Mouse (Mus musculus) cortical plate, adult 2 months (tissue): ENCODE measurements at regions not wholly inside any gene's neighbourhood (a gene's known extent, or its start where the extent isn't known, plus 50 kb on each side); places are given as distances from the start of the nearest gene placed in this dataset.

ENCODE experiments used
- H3K27ac ChIP-seq: fragments of 200-500 bp; 2 replicates; pipeline ENCODE4 v1.5.1; 2012; ENCODE audit warnings: low read length, control low read depth, inconsistent platforms; ENCODE audit not compliant: insufficient read depth
- H3K4me1 ChIP-seq: fragments of 200-500 bp; 2 replicates; pipeline ENCODE4 v1.6.1; 2011; ENCODE audit warnings: low read length; ENCODE audit not compliant: control insufficient read depth, insufficient read depth
- H3K4me3 ChIP-seq: fragments of 200-500 bp; 2 replicates; pipeline ENCODE4 v1.5.1; 2011; ENCODE audit warnings: mild to moderate bottlenecking, low read length, control low read depth; ENCODE audit not compliant: insufficient read depth
- CTCF ChIP-seq: fragments of 200-500 bp; IDR thresholded peaks from 2 replicates; pipeline ENCODE4 v1.5.1; 2011; ENCODE audit warnings: mild to moderate bottlenecking, control low read depth, low read length; ENCODE audit not compliant: insufficient read depth; ENCODE audit errors: extremely low read depth
- POLR2A ChIP-seq: fragments of 200-500 bp; IDR thresholded peaks from 2 replicates; pipeline ENCODE4 v1.6.1; 2011; ENCODE audit warnings: mild to moderate bottlenecking, low read length, control low read depth; ENCODE audit not compliant: insufficient read depth; ENCODE audit errors: extremely low read depth

DNA sequence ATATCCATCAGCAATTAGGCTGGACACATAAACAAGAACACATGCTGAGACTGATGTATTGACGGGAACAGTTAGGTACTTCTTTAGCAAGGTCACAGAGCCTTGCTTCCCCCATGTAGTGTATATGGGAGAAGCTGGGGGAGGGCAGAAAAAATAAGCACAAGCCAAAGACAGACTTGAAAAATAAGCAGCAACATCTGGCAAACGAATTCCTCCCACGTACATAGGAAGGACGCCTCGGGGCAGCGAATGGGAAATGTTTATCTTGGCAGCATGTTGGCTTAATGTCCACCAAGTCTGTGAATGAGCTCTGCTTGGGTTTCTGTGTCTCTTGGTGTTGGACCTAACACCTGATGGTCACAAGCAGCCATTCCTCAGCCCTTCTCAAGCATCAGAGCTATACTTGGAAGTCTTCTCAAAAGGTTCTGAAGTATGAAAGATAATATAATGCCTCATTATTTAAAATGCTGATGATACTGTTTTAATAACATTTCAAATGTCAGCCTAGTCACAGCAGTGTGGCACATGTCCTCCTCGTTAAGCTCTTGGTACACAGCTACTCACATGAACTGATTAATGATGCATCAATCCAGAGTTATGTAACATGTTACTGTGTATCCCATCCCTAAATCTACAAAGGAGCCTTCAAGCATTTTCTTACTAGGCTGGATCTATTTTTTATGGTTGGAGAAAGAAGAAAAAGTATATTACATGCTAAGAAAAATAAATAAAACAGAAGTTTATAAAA lies 118.3 kb upstream of the Ednra start:
- H3K4me3 ChIP-seq = no peak overlapping the region
- H3K4me1 ChIP-seq = no peaks in the 10 kb centered on the region

DNA sequence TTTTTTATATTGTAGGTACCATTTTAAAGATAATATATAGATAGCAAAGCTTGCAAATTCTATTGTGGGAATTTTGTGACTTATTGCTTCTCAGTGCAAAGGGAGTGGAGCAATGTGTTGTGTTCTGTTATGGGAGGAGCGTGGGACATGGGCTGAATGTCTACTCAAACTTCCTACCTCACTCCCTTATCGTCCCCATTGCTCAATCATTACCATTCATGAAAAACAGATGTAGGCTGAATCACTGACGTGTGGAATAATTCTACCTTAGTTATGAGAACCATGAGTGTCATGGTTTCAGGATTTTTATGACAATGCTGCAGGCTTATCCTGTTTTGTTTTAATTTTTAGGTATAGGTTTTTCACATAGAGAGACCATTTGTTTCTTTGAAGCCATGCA lies 119.0 kb upstream of the Ednra start:
- Histone ChIP-seq H3K4me3 (no peak overlapping the region), H3K27ac (no peak overlapping the region), H3K4me1 (no peaks in the 10 kb centered on the region)
- TF ChIP-seq CTCF (no peak), POLR2A (no peak)

More for the DNA sequence above, 118.3 kb upstream of the Ednra start:
- H3K27ac ChIP-seq = no peak overlapping the region
- no peak for TF ChIP-seq CTCF
- TF ChIP-seq POLR2A = no peak

- H3K4me3 ChIP-seq = no peak overlapping the region
- no peak overlapping the region for H3K27ac ChIP-seq
- no peaks in the 10 kb centered on the region for H3K4me1 ChIP-seq
- TF ChIP-seq POLR2A (no peak), CTCF (no peak)
Measured at GRCm38 (mm10) chr8:77850523-77850922, 126.3 kb upstream of the Ednra start.

DNA sequence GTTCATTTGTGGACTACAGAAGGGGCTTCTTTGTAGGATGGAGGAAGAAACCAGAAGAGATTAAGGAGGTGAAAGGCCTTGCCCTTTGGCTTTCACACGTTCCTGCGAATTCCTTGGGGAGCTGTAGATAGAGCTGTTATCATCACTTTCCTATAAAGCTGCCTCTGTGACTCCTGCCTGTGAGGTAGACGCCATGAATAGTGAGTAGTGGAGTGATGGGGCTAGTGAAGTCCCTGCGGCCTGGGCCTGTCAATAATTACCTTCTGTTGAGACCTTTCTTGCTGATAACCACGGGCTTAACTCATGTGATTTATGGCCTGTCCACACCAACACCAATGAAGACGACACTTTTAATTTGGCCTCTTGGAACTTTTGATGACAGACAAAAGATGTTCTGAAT lies 146.0 kb upstream of the Ednra start:
- H3K4me3 ChIP-seq = no peak overlapping the region
- H3K27ac ChIP-seq = no peak overlapping the region
- no peaks in the 10 kb centered on the region for H3K4me1 ChIP-seq
- TF ChIP-seq CTCF = no peak
- no peak for TF ChIP-seq POLR2A

DNA sequence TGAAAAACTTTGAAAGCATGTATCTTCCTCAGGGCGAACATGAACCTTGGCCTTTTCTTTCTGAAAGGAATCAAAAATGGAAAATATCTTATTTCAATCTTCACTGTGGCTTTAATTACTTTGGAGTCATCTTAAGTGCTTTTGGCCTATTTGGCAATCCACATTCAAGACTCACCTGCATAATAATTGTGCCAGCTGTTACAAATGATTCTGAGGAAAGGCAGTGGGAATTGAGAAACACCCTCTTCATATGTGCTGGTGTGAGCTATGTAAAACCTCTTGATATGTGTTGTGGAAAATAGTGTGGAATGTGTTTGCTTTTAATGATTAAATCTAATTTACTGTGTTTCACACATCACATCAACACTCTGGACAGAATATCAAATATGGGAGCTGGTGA lies 148.5 kb upstream of the Ednra start:
- H3K4me1 ChIP-seq = no peaks in the 10 kb centered on the region
- H3K4me3 ChIP-seq = no peak overlapping the region
- no peak overlapping the region for H3K27ac ChIP-seq
- no peak for TF ChIP-seq POLR2A
- no peak for TF ChIP-seq CTCF

DNA sequence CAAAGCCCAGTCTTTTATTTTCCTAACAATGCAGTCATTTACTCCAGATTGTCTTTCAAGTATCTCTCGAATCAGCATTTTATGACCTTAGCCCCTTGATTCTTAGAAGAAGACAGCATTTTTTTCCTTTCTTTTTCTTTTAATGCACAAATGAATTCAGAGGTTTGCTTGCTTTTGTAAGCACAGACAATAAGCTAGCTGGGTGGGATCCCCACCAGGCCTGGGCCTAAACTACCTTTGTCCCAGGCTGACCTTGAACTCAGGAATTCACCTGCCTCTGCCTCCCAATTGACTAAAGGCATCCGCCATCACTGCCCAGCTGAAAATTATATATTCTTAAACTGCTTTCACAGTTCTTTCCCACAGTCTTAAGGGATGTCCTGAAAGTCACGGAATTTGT lies 195.5 kb upstream of the Ednra start:
- H3K27ac ChIP-seq = no peak overlapping the region
- TF ChIP-seq POLR2A (no peak), CTCF (no peak)

DNA sequence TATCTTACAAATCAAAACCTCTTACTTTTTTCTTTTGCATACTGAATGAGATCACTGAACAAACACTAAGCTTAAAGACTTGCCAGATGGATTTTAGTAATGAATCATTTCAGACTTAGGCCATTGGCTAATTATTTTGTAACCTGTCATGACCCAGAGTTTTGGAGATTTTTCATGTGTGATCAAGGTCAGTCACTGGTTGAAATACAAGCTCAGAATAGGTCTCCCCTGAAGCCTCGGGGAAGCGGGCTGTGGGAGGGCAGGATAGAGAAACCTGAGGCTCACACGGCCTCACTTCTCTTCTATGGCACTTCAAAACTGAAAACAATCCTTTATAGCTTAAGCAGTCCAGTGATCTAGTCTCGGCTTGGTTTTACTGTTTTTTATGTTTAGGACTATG lies 197.6 kb upstream of the Ednra start:
- no peak overlapping the region for H3K4me3 ChIP-seq
- no peaks in the 10 kb centered on the region for H3K4me1 ChIP-seq
- H3K27ac ChIP-seq = no peak overlapping the region
- TF ChIP-seq POLR2A = no peak
- TF ChIP-seq CTCF = no peak

More for the DNA sequence above, 195.5 kb upstream of the Ednra start:
- H3K4me3 ChIP-seq = no peak overlapping the region
- no peaks in the 10 kb centered on the region for H3K4me1 ChIP-seq

GRCm38 (mm10) chr8:77947702-77948101 lies 223.4 kb upstream of the Ednra start:
- H3K4me1 ChIP-seq = no peaks in the 10 kb centered on the region
- no peak for TF ChIP-seq CTCF
- no peak for TF ChIP-seq POLR2A

DNA sequence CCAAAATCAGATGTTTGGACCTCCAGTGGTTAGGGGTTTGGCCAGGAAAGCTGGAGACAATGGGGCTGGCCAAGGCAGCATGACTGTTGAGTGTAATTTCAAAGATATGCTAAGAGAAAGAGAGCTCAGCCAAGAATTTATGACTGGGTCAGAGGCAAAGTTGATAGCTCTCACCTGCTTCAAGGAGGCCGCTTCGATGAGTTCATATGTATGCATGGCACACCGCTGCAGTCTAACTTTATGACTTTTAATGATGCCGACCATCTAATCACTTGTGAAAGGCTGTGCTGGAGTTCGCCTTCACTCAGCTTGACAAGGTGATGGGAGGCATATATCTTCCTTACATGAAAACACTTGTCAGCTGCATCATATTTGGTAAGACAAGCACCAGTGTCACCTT lies 225.4 kb upstream of the Ednra start:
- Histone ChIP-seq H3K4me1 (no peaks in the 10 kb centered on the region), H3K4me3 (no peak overlapping the region), H3K27ac (no peak overlapping the region)
- TF ChIP-seq POLR2A = no peak
- no peak for TF ChIP-seq CTCF

More at GRCm38 (mm10) chr8:77947702-77948101, 223.4 kb upstream of the Ednra start:
- Histone ChIP-seq H3K4me3 (no peak overlapping the region), H3K27ac (no peak overlapping the region)

- no peaks in the 10 kb centered on the region for H3K4me1 ChIP-seq
- H3K4me3 ChIP-seq = no peak overlapping the region
- TF ChIP-seq POLR2A = no peak
- TF ChIP-seq CTCF = no peak
- H3K27ac ChIP-seq = no peak overlapping the region
Measured at GRCm38 (mm10) chr8:77958814-77959372, 234.6 kb upstream of the Ednra start.
